Mouse (Mus musculus): ENCODE data around the gene Trip6.

DNA sequence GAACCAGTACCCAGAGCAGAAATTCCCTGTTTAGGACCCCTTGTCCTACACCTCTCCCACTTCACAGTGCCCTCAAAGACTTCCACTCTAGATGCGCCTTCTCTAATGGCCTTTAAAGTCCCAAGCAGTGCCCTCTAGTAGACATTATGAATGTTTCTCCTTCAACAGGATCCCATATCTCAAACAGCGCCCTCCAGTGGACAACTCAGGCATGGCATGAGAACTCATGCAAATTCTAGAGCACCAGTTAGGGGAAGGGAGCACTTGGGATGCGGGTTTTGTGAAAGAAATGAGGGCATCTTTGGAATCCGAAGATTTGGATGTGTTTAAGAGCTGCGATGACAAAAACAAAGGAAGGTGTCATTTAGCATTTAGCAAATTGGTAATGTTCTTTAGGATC lies 29.2 kb downstream of the Trip6 start:
- peak; percentile 79 for TF ChIP-seq CTCF (IDR thresholded peaks at IDR 0.05)
- TF ChIP-seq EP300 (IDR thresholded peaks at IDR 0.05): no peak

All from lung, postnatal 0 days (tissue).